Mouse (Mus musculus) heart, postnatal 4 days (tissue): ENCODE measurements around the gene Crocc. TPM values are rescaled to one million over a fixed set of nuclear protein-coding genes. Genes with fewer than 3 reads are reported as not detected.

Source experiments
- DNase-seq: peaks from one replicate; pipeline ENCODE4 v3.0.0; 2021
- total RNA-seq, 2 experiments: library from RNA; stranded (reverse); gene quantifications; 2 replicates each; pipeline ENCODE4 v1.2.3; 2021

Crocc gene
- total RNA-seq, 2 experiments from 2014 or later: 8.2 to 8.3 TPM

- DNase-seq: no peak
These were observed 40.1 kb downstream of the Crocc start for GRCm38 (mm10) chr4:141020220-141020619.

- DNase-seq: no peak
These were observed 42.5 kb downstream of the Crocc start for GRCm38 (mm10) chr4:141017657-141018436.

- DNase-seq: no peak
These were observed 44.0 kb downstream of the Crocc start for GRCm38 (mm10) chr4:141016311-141016710.

GRCm38 (mm10) chr4:141015356-141015755 lies 45.0 kb downstream of the Crocc start:
- DNase-seq: peak; percentile 45

- DNase-seq: no peak
These were observed 45.5 kb downstream of the Crocc start for GRCm38 (mm10) chr4:141014856-141015255.

- DNase-seq: no peak
These were observed 46.2 kb downstream of the Crocc start for GRCm38 (mm10) chr4:141014114-141014513.

GRCm38 (mm10) chr4:141012558-141012957 lies 47.8 kb downstream of the Crocc start:
- DNase-seq: no peak

GRCm38 (mm10) chr4:141011556-141012328 lies 48.6 kb downstream of the Crocc start:
- peak; percentile 47 for DNase-seq

GRCm38 (mm10) chr4:141010941-141011429 lies 49.4 kb downstream of the Crocc start:
- peak; percentile 49 for DNase-seq

GRCm38 (mm10) chr4:141010526-141010925 lies 49.8 kb downstream of the Crocc start:
- DNase-seq: peak; percentile 58

GRCm38 (mm10) chr4:141010118-141010517 lies 50.2 kb downstream of the Crocc start, which contains the start of gene Mfap2:
TSS of gene Mfap2 (plus strand) at chr4:141010418.
- no peak for DNase-seq

GRCm38 (mm10) chr4:141008028-141008427 lies 52.3 kb downstream of the Crocc start:
- peak; percentile 81 for DNase-seq

- DNase-seq: peak; percentile 70
These were observed 54.4 kb downstream of the Crocc start for GRCm38 (mm10) chr4:141005983-141006382.

GRCm38 (mm10) chr4:140996812-140997211 lies 63.5 kb downstream of the Crocc start:
- no peak for DNase-seq

- DNase-seq: no peak
These were observed 64.5 kb downstream of the Crocc start for GRCm38 (mm10) chr4:140995811-140996210.

- no peak for DNase-seq
These were observed 66.5 kb downstream of the Crocc start for GRCm38 (mm10) chr4:140993846-140994245.

GRCm38 (mm10) chr4:140992215-140992614 lies 68.1 kb downstream of the Crocc start:
- no peak for DNase-seq

- DNase-seq: no peak
These were observed 70.9 kb downstream of the Crocc start for GRCm38 (mm10) chr4:140989447-140989846.

GRCm38 (mm10) chr4:140988706-140989290 lies 71.6 kb downstream of the Crocc start:
- no peak for DNase-seq

- DNase-seq: no peak
These were observed 72.9 kb downstream of the Crocc start for GRCm38 (mm10) chr4:140987476-140987875.

- DNase-seq: peak; percentile 91
These were observed 73.5 kb downstream of the Crocc start, which contains the start of gene Atp13a2 for GRCm38 (mm10) chr4:140986711-140987395. TSS of gene Atp13a2 (plus strand) at chr4:140986873.

GRCm38 (mm10) chr4:140986024-140986710 lies 74.2 kb downstream of the Crocc start:
- no peak for DNase-seq
